Mouse (Mus musculus): Measurements from ENCODE around the gene Hoxa6. TPM values are rescaled to one million over a fixed set of nuclear protein-coding genes. Genes with fewer than 3 reads are reported as not detected.

The Hoxa6 gene
- total RNA-seq, 2 experiments from 2014 or later: 6.7 to 10.6 TPM

DNA sequence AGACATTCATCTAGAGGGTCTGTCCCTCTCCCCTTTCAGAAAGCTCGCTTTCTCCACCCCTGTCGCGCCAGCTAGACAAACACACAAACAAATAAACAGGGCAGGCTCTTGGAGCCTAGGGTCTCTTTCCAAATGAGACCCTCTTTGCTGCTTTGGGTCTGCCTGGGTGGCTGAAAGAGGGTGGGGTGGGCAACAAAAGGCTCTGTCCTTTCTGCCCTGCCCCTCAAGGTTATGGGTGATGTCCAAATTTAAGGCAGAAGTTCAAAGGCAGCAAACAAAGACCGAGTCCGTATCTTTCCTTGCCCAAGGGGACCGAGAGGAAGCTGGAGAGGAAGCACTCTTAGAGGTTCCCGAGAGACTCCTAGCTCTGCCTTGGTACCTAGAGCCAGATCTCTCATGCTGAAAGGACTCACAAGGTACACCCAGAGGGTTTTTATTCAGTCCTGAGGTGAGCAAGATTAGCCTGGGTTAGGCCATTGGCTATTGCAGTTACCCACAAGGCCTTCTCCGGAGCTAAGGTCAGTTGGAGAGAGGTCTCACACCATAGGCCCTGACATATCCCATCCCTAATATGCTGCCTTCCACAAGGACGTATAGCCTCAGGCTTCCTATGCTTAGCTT, 32.6 kb upstream of the Hoxa6 start:
- DNase-seq (ENCODE audit: low spot score in 2 of 2): no peak

DNA sequence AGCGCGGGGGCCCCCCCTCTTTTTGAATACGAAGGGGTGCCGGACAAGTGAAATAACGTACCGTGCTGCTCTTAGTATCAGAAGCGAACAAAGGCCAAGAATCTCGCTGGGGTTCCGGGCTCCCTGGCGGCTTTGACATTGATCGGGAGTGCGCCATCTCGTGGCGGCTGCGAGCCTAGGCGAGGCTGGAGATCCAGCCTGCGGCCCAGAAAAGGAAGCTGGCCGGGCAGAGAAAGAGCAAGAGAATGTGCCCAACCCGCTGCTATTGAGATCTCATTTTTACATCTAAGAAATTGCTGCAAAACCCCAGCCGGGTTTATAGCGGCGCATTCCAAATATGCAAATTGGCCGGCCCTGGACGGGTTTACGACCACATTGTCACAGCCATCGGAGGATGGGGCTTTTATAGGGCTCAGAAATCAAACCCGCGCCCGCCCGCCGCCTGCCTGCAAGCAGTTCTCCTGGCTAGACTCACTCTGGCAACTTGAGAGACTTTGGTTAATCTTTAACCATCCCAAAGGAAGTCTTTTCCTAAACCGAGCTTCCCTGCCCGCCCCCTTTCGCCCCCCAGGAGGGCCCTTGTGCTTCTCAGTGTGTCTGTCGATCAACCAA, 32.0 kb upstream of the Hoxa6 start, which contains the start of gene Hoxa10:
Gene Hoxa10 (minus strand): TSS at position 466 of the 612 bp plus-strand sequence.
- DNase-seq (ENCODE audit: low spot score in 2 of 2): peak in 1 of 2 experiments; percentile 65

DNA sequence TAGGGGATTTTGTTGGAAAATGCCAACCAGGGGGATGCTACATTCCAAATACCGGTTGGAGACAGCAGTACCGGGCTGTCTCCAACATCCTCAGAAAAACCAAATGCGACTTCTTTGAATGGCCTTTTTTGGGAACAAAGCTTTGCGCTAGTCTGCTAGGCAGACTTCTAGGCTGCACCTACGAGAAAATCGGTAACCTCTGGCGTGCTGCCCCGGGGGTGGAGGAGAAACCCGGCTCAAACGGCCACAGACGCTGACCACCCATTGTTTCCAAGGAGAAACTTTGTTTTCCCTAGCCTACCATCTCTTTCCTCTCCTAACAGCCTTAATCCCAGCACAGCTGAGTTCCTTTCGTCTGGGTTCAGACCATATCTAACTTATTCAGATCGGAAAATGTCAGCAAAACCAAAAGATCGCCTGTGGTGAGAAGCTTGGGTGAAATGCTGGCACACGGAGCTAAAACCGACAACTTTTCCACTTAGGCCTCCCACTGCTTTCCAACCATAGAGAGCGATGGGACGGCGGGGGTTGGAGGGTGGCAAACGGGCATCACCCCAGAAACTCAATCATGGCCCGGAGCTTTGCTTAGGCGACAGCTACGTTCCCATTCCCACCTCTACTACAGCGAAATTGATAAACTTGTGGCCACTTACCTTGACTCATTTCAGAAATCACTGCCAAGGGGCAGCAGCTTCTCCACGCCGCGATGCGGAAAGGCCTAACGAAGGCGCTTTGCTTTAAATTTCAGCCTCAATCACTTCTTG, 31.3 kb upstream of the Hoxa6 start:
- DNase-seq (ENCODE audit: low spot score in 2 of 2): no peak

DNA sequence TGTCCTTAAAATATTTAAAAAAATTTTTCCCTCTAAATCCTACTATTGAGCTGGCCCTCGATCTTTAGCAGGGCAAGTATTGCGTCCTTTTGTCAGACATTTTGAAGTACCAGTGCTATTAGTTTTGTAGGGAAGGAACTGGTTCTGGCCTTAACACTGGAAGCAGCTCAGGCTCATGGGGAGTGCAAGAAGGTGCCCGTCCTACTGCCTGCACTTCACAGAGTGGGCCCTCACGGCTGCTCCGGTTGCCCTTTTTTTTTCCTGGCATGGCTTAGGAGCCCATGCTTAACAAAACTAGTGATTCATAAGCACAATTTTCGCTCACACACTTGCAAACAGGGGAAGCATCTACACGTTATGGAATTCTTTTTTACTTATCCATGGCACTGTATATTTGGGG, 30.5 kb upstream of the Hoxa6 start:
- DNase-seq (ENCODE audit: low spot score in 2 of 2): no peak

DNA sequence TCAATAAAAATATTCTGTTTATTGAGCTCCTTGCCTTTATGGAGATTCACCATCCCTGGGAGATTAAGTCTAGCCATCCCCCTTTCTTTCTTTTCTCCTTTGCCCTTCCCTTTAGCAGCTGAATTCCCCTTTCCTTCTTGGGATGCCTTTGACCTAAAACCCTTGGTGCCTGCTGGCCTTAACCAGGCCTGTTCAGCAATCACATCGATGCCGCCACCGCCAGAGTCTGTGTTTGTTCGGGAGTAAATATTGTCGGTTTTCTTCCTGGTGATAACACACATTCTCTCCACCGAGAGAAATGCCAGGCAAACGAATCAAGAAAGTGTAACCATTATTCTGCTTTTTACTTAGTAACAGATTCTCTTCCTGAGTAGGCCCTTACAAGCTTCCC, 29.6 kb upstream of the Hoxa6 start:
- DNase-seq (ENCODE audit: low spot score in 2 of 2): no peak

DNA sequence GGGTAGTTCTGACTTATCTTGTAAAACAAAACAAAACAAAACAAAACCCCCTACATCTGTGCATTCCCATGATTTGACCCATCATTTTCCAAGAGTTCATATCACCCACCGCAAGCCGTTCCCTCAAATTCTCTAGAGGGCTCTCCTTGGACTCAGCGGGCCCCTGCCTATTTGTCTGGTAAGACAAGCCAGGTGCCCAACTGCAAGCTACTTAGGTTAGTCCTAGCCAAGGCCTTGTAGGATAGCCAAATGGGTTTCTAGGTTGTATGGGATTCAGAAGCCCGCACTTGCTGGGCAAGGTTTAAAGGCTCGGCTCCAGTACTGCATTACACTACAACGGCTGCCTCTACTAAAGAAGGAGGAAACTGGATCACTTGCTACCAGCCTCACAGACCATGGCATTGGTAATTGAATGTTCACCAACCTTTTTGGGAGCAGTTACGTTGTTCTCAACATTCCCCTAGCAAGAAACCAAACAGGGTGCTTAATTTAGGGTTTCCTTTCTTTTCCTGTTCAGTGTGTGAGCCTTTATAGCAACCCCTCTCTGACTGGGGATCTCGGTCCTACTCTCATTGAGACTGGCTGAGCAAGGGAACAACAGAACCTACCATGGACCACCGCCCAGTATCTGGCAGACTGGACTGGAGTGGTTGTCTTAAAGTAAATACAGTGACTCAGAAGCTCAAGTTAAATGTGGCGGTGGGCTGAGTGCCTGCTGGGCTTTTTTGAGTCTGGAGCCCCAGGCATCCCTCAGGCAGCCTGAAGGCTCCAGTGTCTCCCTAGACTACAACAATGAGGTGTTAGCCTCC, 29.0 kb upstream of the Hoxa6 start:
- DNase-seq (ENCODE audit: low spot score in 2 of 2): no peak

DNA sequence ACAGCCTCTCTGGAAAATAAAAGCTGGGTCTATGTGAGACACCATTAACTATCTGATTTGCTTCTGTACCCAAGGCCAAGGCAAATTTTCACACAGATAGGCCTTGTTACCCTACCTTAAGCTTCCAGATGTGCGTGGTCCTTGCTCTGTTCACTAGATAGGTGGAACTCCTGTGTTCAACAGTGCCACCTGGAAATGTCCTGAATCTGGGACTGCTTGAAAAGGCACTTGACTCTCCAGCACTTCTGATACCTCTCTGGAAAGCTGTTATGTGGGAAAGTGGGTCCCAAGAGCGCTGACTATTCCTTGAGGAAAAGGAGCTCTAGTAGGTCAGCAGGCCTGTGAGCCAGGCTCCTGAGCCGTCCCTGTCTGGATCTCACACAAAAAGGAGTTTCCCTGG, 28.3 kb upstream of the Hoxa6 start:
- DNase-seq (ENCODE audit: low spot score in 2 of 2): no peak

DNA sequence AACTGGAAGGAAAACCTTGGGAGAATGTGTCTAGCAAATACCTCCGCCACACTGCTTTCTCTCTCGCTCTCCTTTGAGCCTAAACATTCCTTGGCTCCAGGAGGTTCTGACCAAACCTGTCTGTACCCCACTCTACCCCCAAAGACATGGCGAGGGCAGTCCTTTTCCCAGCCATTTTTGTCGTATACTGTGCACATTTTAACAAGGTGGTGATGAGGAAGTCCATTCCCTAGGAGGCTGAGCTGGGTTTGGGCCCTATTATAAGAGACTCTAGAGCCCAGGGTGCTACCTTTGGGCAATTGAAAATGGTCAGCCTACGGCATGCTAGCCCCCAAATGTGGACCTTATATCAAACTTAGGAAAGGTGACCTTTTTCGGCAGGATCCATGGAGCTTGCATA, 27.3 kb upstream of the Hoxa6 start:
- no peak for DNase-seq (ENCODE audit: low spot score in 2 of 2)

DNA sequence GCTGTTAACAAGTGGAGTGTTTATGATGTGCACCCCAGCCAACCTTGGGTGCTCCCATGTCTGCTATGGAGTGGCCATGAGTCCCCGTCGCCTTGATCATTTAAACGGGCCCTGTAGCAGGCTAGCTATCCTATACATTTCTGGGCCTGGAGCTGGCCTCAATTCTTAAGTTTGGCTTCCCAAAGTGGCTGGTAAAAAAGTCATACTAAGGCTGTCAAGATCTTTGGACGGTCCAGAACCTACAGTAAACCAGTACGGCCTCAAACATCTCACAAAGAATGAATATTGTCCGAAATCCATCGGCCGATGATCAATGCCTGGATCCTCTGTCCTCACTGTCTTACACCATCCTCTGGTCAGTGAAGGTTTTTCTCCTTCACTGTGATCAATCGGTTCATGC, 26.7 kb upstream of the Hoxa6 start:
- no peak for DNase-seq (ENCODE audit: low spot score in 2 of 2)

DNA sequence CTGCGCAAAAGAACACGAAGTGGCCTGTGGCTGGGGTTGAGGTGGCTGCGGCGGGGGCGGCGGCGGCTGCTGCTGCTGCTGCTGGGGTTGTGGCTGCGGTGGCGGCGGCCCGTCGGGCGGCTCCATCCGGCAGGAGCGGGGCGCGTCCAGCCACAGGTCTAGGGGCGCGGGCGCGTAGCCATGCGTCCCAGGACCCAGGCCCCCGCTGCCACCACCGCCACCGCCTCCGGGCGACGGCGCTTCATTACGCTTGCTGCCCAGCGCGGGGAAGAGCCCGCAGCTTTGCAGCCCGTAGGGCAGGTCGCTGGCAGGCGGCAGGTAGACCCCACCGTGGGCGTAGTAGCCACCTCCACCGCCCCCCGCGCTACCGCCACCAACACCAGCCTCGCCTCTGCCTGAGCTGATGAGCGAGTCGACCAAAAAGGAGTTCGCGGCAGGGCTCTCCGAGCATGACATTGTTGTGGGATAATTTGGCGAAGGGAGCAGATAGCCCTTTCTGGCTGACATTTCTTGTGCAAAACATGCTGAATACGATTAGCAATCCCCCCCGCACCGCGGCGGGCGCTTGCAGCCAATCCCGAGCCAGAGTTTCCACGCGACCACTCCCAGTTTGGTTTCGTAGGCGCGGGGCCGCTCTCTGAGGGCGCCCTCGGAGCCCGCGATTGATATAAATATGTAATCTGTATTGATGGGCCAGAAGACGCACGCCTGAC, 26.1 kb upstream of the Hoxa6 start:
- DNase-seq (ENCODE audit: low spot score in 2 of 2): no peak

DNA sequence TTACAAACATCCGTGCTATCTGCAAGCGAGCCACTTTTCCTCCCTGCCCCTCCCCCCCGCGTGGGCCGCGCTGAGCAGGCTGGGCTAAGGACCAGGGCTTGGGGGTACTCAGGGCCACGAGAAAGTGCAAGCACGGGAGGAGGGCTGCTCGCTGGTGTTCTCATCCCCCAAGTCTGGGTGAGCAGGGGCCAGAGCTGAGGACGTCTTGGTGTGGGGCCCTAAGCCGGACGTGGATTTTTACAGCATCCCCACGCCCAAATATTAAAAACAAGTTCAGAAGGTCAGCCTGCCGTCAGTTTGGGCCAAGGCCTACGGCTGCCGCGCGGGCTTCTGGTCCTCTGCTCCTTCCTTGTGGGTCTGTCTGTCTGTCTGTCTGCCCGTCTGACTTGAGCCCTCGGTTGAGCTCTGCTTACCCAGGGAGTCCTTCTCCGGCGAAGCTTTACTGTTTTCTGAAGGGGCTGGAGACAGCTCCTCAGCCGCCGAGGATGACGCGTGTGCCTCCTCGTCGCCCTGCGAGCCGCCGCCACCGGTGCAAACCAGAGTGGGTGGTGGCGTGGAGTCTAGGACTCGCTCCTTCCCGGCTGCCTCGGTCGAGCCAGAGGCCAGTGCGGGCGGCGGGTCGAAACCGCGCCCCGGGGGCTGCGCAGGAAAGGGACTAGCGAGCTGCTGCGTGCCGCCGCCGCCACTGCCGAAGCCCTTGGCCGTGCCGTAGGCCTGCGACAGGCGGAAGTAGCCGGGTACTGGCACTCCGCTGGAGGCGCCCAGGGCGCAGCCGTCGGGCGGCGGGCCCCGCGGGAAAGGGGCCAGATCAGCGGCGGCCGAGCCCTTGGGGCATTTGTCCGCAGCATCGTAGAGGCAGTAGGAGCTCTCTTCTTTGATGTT, 25.3 kb upstream of the Hoxa6 start:
- no peak for DNase-seq (ENCODE audit: low spot score in 2 of 2)

DNA sequence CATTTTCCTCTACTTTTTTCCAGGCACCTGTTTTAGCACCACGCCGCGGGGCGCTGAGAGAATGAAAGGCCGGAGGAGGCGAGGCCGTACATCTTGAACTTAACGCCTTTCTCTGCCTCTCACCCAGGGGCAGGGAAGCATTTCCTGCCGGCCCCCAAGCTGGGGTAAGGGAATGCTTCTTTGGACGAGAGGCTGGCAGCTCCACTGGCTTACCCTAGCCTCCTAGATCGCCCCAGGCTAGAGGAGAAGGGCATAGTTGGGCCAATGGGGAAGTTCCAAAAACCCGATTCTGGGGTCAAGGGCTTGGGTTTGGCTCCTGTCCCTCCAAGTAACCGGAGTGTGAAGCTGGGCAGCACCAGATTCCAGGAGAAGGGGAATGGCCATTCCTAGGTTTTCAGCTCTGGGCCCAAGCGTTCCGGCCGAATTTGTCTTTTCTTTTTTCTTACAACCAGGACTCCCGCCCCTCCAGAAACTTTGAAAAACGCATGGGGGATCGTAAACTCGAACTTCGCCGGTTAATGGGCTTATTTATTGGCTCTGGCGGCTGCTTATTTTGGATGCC, 24.5 kb upstream of the Hoxa6 start:
- no peak for DNase-seq (ENCODE audit: low spot score in 2 of 2)

DNA sequence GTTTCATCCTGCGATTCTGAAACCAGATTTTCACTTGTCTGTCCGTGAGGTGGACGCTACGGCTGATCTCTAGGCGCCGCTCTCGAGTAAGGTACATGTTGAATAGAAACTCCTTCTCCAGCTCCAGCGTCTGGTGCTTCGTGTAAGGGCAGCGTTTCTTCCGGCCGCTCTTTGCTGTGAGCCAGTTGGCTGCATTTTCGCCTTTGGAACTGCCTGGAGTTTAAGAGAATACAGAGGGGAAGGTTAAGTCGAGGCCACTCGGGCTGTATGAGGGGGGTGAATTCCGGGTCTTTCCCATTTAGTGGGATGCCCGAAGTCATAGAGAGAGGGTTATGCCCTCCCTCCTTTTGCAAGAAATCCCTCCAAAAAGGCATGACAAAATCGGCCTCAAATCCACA, 24.0 kb upstream of the Hoxa6 start:
- DNase-seq (ENCODE audit: low spot score in 2 of 2): no peak

DNA sequence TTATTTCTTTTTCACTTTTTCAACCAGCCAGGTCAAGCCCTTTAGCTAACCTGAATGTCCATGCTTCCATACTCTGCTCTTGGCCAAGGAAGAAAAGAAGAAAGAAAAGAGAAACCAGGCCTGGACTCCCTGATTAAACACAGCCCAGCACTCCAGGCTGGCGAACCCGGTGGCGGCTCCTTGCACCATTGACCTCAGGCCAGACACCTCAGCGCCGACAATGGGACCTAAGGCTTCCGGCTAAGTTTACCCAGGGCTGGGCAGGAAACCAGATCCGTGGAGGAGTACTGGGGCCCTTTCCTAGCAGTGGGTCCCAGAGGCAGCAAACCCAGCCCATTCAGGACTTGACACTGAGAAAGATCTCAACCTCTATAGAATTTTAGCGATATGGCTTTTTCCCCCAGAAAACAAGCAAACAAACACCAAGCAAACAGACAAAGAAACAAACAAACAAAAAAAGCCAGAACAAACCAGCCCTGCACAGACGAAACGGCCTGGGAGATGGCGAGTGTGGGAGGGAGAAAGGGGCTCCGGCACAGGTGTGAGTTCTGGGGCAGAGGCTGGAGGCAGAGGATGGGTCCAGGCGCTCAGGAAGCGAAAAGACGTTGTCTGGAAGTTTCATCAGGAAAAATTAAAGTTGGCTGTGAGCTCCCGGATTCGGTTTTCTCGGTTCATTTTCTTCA, 23.5 kb upstream of the Hoxa6 start:
- no peak for DNase-seq (ENCODE audit: low spot score in 2 of 2)

DNA sequence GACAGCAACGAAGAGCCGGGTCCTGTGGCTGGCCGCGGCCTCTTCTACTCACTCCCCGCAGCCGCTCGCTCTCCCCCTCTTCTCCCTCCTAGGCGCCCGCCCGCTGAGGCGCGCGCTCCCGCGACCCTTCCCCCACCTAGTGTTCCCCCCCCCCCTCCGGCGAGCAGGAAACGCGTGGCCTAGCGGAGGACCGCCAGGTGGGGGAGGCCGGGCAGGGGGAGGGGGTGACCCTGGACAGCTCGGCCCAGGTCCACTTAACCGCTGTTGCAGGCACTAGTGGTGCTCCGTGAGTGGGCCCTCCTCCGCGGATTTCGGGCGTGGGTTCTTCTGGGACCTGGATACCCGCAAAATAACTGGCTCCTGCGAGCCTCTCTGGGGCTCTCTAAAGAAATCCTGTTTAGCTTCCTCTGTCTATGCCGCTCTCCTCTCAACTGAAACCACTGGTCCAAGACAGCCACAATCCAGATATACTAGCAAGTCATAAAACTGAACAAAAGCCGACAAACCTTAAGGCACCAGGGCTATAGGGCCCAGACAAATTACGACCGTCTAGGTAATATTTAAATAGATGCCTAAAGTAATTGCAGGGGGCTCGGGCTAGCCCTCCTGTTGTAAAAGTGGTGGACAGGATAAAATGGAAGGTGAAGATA, 22.1 kb upstream of the Hoxa6 start, which contains the start of gene Hoxa9:
Gene Hoxa9 (minus strand): TSS at position 574 of the 650 bp plus-strand sequence.
- DNase-seq (ENCODE audit: low spot score in 2 of 2): no peak

DNA sequence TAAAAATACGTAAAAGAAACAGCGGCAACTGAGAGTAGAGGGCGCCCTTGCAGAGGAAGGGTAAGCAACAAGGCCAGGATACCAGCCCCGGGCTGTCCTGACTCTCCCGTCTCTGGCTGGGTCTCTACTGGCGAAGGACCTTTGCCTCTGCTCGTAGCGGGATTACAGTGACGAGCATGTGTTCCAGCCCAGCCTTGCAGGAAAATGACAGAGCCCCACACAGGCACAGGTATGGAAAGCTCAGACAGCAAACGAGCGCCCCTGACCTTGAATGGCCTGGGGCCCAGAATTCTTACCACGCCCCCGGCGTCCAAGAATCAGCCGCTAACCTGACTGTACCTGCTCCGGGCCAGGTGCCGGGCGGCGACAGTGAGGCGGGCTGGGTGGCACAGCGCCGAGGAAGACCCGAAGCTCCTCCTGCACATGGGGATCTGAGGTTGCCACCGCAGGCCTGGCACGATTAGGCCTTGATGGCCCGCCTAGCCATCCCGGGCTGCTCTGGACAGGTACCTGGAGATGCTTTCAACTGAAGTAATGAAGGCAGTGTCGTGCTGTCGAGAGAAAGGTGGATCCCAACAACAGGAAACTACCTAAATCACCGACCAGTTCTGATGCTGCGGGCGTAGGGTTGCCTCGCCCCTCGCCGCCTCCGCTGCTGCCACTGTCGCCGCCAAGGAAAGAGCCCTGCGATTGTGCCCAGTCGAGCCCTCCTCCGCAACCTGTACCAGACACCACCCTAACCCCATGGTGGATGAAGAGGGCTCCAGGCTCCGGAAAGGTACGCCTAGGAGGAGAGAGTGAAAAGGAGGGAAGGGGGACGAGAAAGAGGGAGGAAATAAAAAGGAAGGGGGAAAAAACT, 21.3 kb upstream of the Hoxa6 start:
- DNase-seq (ENCODE audit: low spot score in 2 of 2): no peak
